Mouse (Mus musculus) bone marrow, adult 2 months (tissue): ENCODE measurements at regions not wholly inside any gene's neighbourhood (a gene's known extent, or its start where the extent isn't known, plus 50 kb on each side); places are given as distances from the start of the nearest gene placed in this dataset.

ENCODE experiments used
- H3K27ac ChIP-seq: fragments of 200-500 bp; 2 replicates; pipeline ENCODE4 v1.5.1; 2012; ENCODE audit warnings: low read depth, mild to moderate bottlenecking, control low read depth, inconsistent platforms, low read length; ENCODE audit not compliant: control insufficient read depth, poor library complexity, insufficient read depth
- H3K4me1 ChIP-seq: fragments of 200-500 bp; 2 replicates; pipeline ENCODE4 v1.6.1; 2011; ENCODE audit warnings: low read length; ENCODE audit not compliant: control insufficient read depth, insufficient read depth
- H3K4me3 ChIP-seq: fragments of 200-500 bp; replicated peaks from 2 replicates; pipeline ENCODE3; 2011; ENCODE audit warnings: mild to moderate bottlenecking, low read depth, low read length, control low read depth; ENCODE audit not compliant: control insufficient read depth
- CTCF ChIP-seq: fragments of 200-500 bp; IDR thresholded peaks from 2 replicates; pipeline ENCODE4 v1.5.1; 2011; ENCODE audit warnings: low read length, control low read depth; ENCODE audit not compliant: control insufficient read depth, insufficient read depth
- POLR2A ChIP-seq: fragments of 200-500 bp; IDR thresholded peaks from 2 replicates; pipeline ENCODE4 v1.6.1; 2011; ENCODE audit warnings: low read depth, mild to moderate bottlenecking, control low read depth, low read length, borderline replicate concordance; ENCODE audit not compliant: control insufficient read depth
- WGBS: fragments of 180-500 bp; shearing (Covaris S2); methylation state at CpG from one replicate; pipeline ENCODE4 v1.1.7; 2018; 5-methylcytosine and 5-hydroxymethylcytosine counted together

- no peak overlapping the region for H3K4me3 ChIP-seq
- WGBS = 90% methylated on average over 12 of the region's 12 CpGs
- no peak overlapping the region for H3K27ac ChIP-seq
- no peak for TF ChIP-seq CTCF
- TF ChIP-seq POLR2A = no peak
- H3K4me1 ChIP-seq = no peaks in the 10 kb centered on the region
Observed at GRCm38 (mm10) chr10:68350798-68351197, 72.3 kb upstream of the Arid5b start.

GRCm38 (mm10) chr10:68347806-68348205, 69.3 kb upstream of the Arid5b start:
- Histone ChIP-seq H3K4me3 (no peak overlapping the region), H3K27ac (no peak overlapping the region), H3K4me1 (no peaks in the 10 kb centered on the region)
- WGBS = 87% methylated on average over 7 of the region's 7 CpGs
- TF ChIP-seq POLR2A = no peak
- TF ChIP-seq CTCF = no peak

DNA sequence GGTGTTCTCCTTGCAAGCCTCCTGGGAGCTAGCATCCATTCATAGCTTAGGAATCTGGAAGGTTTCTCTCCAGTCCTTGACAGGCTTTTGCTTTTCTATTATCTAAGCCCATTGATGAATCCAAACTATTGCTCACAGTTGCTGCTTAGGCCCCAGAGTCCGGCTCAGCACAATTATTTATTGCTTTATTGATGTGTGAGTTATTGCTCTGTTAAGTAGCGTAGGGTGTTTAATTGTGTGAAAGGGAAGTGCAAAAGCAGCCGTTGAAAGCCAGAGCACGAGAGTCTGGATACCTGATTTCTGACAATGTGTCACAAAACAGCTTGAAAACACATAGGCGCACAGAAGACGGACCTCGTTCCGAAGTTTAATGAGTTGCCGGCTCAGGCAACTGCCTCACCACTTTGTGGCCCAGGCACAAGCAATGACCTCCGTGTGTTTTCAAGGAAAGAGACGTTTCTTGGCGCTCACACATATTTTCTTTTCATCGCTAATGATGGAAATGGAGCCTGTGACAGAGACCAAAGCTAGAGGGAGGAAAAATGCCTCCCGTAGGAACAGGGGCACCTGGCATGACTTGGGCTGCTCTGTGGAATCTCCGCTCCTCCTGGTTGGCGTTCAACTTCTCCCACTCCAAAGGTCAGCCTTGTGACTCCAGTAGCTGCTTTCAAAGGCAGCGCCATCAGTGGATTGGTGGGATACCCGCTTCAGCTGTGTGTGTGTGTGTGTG, 66.6 kb upstream of the Arid5b start:
- H3K4me3 ChIP-seq = no peak overlapping the region
- no peaks in the 10 kb centered on the region for H3K4me1 ChIP-seq
- no peak overlapping the region for H3K27ac ChIP-seq
- TF ChIP-seq CTCF = no peak
- no peak for TF ChIP-seq POLR2A
- WGBS = 89% methylated on average over 18 of the region's 18 CpGs

DNA sequence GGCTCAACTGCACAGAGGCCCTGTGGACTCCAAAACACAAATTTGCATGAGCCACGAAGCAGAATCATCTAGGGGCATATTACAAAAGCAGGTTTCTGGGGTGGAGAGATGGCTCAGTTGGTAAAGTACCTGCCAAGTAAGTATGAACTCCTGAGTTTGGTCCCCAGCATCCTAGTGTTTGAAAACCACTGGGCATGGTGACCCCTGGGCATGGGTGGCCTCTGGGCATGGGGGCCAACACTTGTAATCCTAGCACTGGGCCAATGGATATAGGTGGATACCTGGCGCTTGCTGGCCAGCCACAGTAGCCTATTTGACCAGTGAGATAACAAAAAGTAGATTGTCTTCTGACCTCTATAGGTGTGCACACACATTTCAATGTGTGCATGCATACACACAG, 65.7 kb upstream of the Arid5b start:
- no peak for TF ChIP-seq CTCF
- no peak for TF ChIP-seq POLR2A
- Histone ChIP-seq H3K4me3 (no peak overlapping the region), H3K4me1 (no peaks in the 10 kb centered on the region), H3K27ac (no peak overlapping the region)
- WGBS = 91% methylated on average over 2 of the region's 2 CpGs

DNA sequence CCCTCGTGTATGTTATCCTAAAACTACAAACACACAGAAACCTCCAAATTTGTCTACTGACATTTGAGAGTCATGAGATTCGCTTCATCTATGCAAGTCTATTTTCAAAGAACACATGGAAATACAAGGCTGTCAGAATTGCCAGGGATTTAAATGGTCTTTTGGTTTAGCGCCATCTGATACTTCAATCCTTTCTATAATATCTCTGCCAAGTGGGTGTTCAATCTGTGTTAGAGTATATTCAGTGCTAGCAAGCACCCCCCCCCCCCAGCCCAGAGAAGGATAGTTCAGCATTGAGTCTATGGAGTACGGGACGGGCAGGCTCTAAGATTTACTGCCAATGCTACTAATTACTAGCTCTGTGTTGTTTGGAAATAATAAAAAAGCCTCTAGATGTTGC, 55.5 kb upstream of the Arid5b start:
- Histone ChIP-seq H3K4me3 (no peak overlapping the region), H3K27ac (no peak overlapping the region), H3K4me1 (no peaks in the 10 kb centered on the region)
- TF ChIP-seq CTCF (no peak), POLR2A (no peak)
- 79% methylated on average over 5 of the region's 5 CpGs for WGBS
